11 mouse cellular contexts compared by ENCODE assay signal in the genomic region with DNA sequence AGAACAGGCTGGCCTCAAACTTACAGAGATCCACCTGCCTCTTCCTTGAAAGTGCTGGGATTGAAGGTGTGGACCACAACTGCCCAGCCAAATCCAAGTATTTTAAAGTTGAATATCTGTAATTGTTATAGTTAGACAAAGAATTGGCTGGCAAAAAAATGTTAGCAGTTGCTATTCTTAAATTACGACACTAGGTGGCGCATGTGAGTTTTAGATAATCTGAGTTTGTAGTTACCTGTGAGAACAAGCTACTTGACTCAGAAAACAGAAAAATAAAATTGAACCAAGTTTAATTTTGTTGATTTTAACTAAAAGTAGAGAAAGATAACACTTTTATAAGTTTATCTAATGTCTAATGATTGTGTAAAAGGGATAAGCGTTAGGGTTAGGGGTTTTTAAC.
DNase-seq lines count a peak whose midpoint lies in the region; ATAC-seq and TF ChIP-seq lines count a peak whose summit lies in the region.
"Had no signal": no experiment of that assay in that cellular context is flagged by ENCODE, and none has a peak within 500 bp of the region (broad histone marks: within the 10 kb centered on the region; RNA-seq: fewer than 3 reads in every experiment).

No protein-coding gene starts in this region.

- no peak overlapping the region for H3K4me2 ChIP-seq in forebrain, embryonic 14.5 days (ENCODE audit: low read length)
- H3K4me2 ChIP-seq in forebrain, embryonic 13.5 days, result no peak overlapping the region
- H3K4me2 ChIP-seq in liver, embryonic 14.5 days (ENCODE audit: low read depth), result no peak overlapping the region
- no peak overlapping the region for H3K4me2 ChIP-seq in liver, embryonic 11.5 days

- H3K36me3 ChIP-seq in forebrain, embryonic 14.5 days (ENCODE audit: control insufficient read depth, insufficient read depth, low read length), result no peaks in the 10 kb centered on the region
- H3K36me3 ChIP-seq in forebrain, embryonic 13.5 days (ENCODE audit: poor library complexity, severe bottlenecking), result no peaks in the 10 kb centered on the region
- H3K36me3 ChIP-seq in liver, embryonic 14.5 days (replicated peaks; ENCODE audit: control insufficient read depth, insufficient read depth, low read depth), result no peaks in the 10 kb centered on the region
- no peaks in the 10 kb centered on the region for H3K36me3 ChIP-seq in liver, embryonic 11.5 days (ENCODE audit: control insufficient read depth, insufficient read depth, low read length)

- H3K4me3 ChIP-seq in forebrain, embryonic 14.5 days (ENCODE audit: low read depth, low read length), result no peak overlapping the region
- no peak overlapping the region for H3K4me3 ChIP-seq in forebrain, embryonic 13.5 days
- H3K4me3 ChIP-seq in liver, embryonic 14.5 days (ENCODE audit: insufficient read depth in 1 of 2, low read depth in 2 of 2, low read length in 2 of 2), result no peak overlapping the region
- H3K4me3 ChIP-seq in liver, embryonic 11.5 days (ENCODE audit: low read depth, low read length), result no peak overlapping the region

- 8% methylated on average over 3 of the region's 3 CpGs for WGBS in forebrain, embryonic 14.5 days
- 15% methylated on average over 3 of the region's 3 CpGs for WGBS in forebrain, embryonic 13.5 days
- 11% methylated on average over 3 of the region's 3 CpGs for WGBS in liver, embryonic 14.5 days (ENCODE audit: insufficient replicate concordance)
- WGBS in liver, embryonic 11.5 days, result 13% methylated on average over 3 of the region's 3 CpGs

- no peak overlapping the region for H3K27ac ChIP-seq in forebrain, embryonic 14.5 days (ENCODE audit: low read depth, low read length)
- no peak overlapping the region for H3K27ac ChIP-seq in forebrain, embryonic 13.5 days
- H3K27ac ChIP-seq in liver, embryonic 14.5 days, result no peak overlapping the region
- H3K27ac ChIP-seq in liver, embryonic 11.5 days (ENCODE audit: low read depth, low read length), result no peak overlapping the region
- H3K27ac ChIP-seq: macrophage had no signal

- peak; percentile 49; the same call in 1 of the 2 replicates for TF ChIP-seq CTCF in liver, embryonic 14.5 days (IDR thresholded peaks at IDR 0.05; ENCODE audit: low read depth)

- ATAC-seq in forebrain, embryonic 14.5 days, result no peak
- ATAC-seq in forebrain, embryonic 13.5 days, result no peak
- no peak for ATAC-seq in liver, embryonic 14.5 days (ENCODE audit: insufficient read depth)
- no peak for ATAC-seq in liver, embryonic 11.5 days (replicated peaks; ENCODE audit: low FRiP score)

- no peaks in the 10 kb centered on the region for H3K9me3 ChIP-seq in forebrain, embryonic 14.5 days (replicated peaks; ENCODE audit: control insufficient read depth, low read length)
- H3K9me3 ChIP-seq in forebrain, embryonic 13.5 days (replicated peaks), result no peaks in the 10 kb centered on the region
- H3K9me3 ChIP-seq in liver, embryonic 14.5 days (ENCODE audit: control insufficient read depth, low read length), result no peaks in the 10 kb centered on the region
- H3K9me3 ChIP-seq in liver, embryonic 11.5 days (ENCODE audit: control insufficient read depth, low read length), result no peaks in the 10 kb centered on the region

- H3K4me1 ChIP-seq in forebrain, embryonic 14.5 days (ENCODE audit: control insufficient read depth, insufficient read depth, low read length), result no peaks in the 10 kb centered on the region
- no peaks in the 10 kb centered on the region for H3K4me1 ChIP-seq in forebrain, embryonic 13.5 days
- no peaks in the 10 kb centered on the region for H3K4me1 ChIP-seq in liver, embryonic 14.5 days (replicated peaks; ENCODE audit: control insufficient read depth in 2 of 2, insufficient read depth in 2 of 2, low read length in 1 of 2)
- no peaks in the 10 kb centered on the region for H3K4me1 ChIP-seq in liver, embryonic 11.5 days (replicated peaks; ENCODE audit: control insufficient read depth, insufficient read depth, low read length)

- no peaks in the 10 kb centered on the region for H3K27me3 ChIP-seq in forebrain, embryonic 14.5 days (replicated peaks; ENCODE audit: control insufficient read depth, insufficient read depth, low read length)
- H3K27me3 ChIP-seq in forebrain, embryonic 13.5 days, result peaks cover 6% of the 10 kb centered on the region; the same call in 1 of the 2 replicates
- H3K27me3 ChIP-seq in liver, embryonic 14.5 days (ENCODE audit: control insufficient read depth, insufficient read depth, low read length), result no peaks in the 10 kb centered on the region
- 0 out of 2 replicates have a peak, but pooled peaks cover 6% of the 10 kb centered on the region for H3K27me3 ChIP-seq in liver, embryonic 11.5 days (replicated peaks; ENCODE audit: control insufficient read depth, insufficient read depth, low read length)

- H3K9ac ChIP-seq in forebrain, embryonic 14.5 days (ENCODE audit: low read length), result no peak overlapping the region
- no peak overlapping the region for H3K9ac ChIP-seq in forebrain, embryonic 13.5 days
- no peak overlapping the region for H3K9ac ChIP-seq in liver, embryonic 14.5 days (replicated peaks)
- no peak overlapping the region for H3K9ac ChIP-seq in liver, embryonic 11.5 days (ENCODE audit: low read depth, low read length)

- DNase-seq in forebrain, embryonic 14.5 days (ENCODE audit: low spot score), result peak; percentile 76
- peak in 1 of 3 experiments; percentile 1 for DNase-seq in liver, embryonic 14.5 days (ENCODE audit: low read depth in 3 of 3, low spot score in 3 of 3)
- no peak for DNase-seq in liver, embryonic 11.5 days (ENCODE audit: low spot score)
- DNase-seq in R1 (ENCODE audit: low read depth, low spot score), result peak; percentile 43
- DNase-seq in lung, postnatal 36 days, result peak; percentile 25
- no peak for DNase-seq in right cerebral cortex, adult 18-20 months
- no peak for DNase-seq in ovary, adult 18-20 months (ENCODE audit: low spot score)
- DNase-seq: cerebellum, adult 9-11 months; thymus, postnatal 4 days had no signal

- TF ChIP-seq EP300 in liver, embryonic 14.5 days (IDR thresholded peaks at IDR 0.05; ENCODE audit: low read depth), result no peak

Comparison
In these comparisons a context has a peak if more than half of its experiments do, and no peak if none do; other contexts are left out.
1. DNase-seq: peak in forebrain, embryonic 14.5 days (single experiment), R1 (single experiment) and lung, postnatal 36 days (single experiment); none in liver, embryonic 11.5 days (single experiment), right cerebral cortex, adult 18-20 months (single experiment) and ovary, adult 18-20 months (single experiment).